Mouse (Mus musculus): ENCODE measurements around the gene Veph1.

GRCm38 (mm10) chr3:66035226-66035625 is 261.4 kb downstream of the Veph1 start:
- TF ChIP-seq GATA1 (IDR thresholded peaks at IDR 0.05; ENCODE audit: borderline replicate concordance, low read length) (no peak), FLI1 (IDR thresholded peaks at IDR 0.05; ENCODE audit: low read length) (no peak)
